Mouse (Mus musculus) layer of hippocampus, adult 2 months (tissue): ENCODE measurements around the gene Pid1. TPM values are rescaled to one million over a fixed set of nuclear protein-coding genes. Genes with fewer than 3 reads are reported as not detected.

Experiments
- DNase-seq, 2 experiments: peaks; one replicate each; pipeline ENCODE4 v3.0.0; 2022; ENCODE audit warnings: low spot score in 2 of 2
- H3K27ac ChIP-seq: fragments of 200-600 bp; 2 replicates; pipeline ENCODE4 v1.8.1; 2022
- H3K4me3 ChIP-seq: fragments of 200-600 bp; 2 replicates; pipeline ENCODE4 v1.8.1; 2022; ENCODE audit warnings: mild to moderate bottlenecking
- CTCF ChIP-seq: fragments of 200-600 bp; conservative IDR thresholded peaks from 2 replicates; pipeline ENCODE4 v1.8.1; 2022; ENCODE audit warnings: antibody characterized with exemption, mild to moderate bottlenecking, moderate library complexity
- total RNA-seq, 2 experiments: library from RNA; stranded (reverse); gene quantifications; 2 replicates each; pipeline ENCODE4 v1.2.3; 2021

Gene Pid1
- total RNA-seq, 2 experiments from 2014 or later = 36.8 to 39.4 TPM

DNA sequence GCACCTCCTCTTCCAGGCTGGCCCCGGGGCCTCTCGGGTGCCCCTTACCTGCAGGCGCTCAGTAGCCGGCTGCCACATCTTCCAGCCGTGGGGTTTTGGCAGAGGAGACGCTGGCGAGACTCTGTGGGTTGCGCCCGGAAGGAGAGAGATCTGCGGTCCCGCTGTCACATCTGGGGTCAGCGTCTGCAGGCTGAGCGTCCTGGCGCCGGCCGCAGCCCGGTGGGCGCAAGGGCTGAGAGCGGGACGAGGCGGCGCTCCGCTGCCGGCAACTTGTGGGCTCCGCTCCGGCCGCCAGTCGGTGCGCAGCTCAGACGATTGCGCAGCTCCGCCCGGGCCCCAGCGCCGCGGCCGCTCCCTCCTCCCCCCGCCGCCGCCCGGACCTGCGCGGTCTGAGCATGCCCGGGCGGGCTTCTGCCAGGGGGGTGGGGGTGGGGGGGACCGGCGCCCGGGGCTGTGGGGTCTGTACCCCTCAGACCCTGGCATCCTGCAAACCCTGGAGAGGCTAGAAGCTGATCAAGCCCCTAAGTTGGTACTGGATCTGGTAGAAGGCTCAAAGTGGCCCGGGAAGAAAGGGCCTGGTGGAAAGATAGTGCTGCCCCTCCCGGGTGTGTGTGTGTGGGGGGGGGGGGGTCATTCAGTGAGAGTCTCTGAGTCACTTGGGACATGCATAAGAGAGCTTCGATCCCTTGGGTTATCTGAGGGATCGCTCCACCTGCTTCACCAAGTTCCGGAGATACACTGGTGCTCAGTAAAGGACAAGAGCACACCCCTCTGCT is 79.5 kb downstream of the Pid1 start:
- peak; percentile 45 for TF ChIP-seq CTCF
- Histone ChIP-seq H3K27ac (peak overlapping the region; percentile 89), H3K4me3 (peak overlapping the region; percentile 79)
- DNase-seq = peak; percentile 19 to 42

- H3K27ac ChIP-seq = peak overlapping the region; percentile 61; the same call in 1 of the 2 replicates
- H3K4me3 ChIP-seq = peak overlapping the region; percentile 79
- TF ChIP-seq CTCF = peak; percentile 76
- peak; percentile 39 to 53 for DNase-seq
Measured at GRCm38 (mm10) chr1:84283119-84283518, 80.9 kb downstream of the Pid1 start.

- DNase-seq = no peak
- TF ChIP-seq CTCF = no peak
- no peak overlapping the region for H3K4me3 ChIP-seq
Measured at GRCm38 (mm10) chr1:84280171-84280570, 83.8 kb downstream of the Pid1 start.

DNA sequence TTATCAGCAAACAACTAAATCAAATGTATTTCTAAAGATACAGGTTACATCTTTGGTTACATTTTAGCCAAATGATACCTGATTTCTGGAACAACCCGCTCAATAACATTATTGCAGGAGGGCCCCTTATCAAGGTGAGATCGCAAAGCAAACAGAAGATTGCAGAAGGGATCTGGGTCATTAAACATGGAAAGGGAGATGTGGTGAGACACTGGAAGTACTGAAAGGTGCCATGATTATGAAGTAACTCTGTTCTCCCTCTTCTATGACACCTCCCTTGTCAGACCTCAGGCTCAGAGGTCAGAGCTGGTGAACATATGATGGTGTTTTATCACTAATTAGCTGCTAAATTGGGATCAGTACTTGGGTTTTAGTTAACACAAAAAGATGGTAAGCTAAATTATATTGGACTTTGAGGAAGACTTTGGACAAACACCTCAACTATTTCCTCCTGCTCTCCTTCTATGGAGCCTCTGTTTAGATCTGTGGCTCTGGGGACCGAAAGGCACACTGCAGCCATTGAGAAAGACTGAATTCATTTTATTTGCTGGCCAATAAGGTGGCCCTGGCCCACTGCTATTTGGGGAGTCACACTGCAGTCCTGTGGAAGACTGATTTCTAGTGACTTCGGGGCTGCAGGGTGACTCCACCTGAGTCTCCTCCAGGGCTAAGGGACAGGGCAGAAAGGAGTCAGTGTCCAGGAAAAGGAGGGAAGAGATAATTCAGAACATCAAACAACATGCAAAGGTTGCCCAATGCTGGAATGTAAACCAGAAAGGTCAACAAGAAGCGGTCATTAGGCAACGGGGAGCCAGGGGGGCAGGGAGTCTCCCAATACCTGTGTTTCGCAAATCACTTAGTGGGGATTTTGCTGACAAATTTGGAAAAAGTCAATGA is 85.4 kb downstream of the Pid1 start:
- Histone ChIP-seq H3K27ac (no peak overlapping the region), H3K4me3 (no peak overlapping the region)
- no peak for TF ChIP-seq CTCF
- DNase-seq = no peak

More at GRCm38 (mm10) chr1:84280171-84280570, 83.8 kb downstream of the Pid1 start:
- peak overlapping the region; percentile 70; the same call in 1 of the 2 replicates for H3K27ac ChIP-seq

DNA sequence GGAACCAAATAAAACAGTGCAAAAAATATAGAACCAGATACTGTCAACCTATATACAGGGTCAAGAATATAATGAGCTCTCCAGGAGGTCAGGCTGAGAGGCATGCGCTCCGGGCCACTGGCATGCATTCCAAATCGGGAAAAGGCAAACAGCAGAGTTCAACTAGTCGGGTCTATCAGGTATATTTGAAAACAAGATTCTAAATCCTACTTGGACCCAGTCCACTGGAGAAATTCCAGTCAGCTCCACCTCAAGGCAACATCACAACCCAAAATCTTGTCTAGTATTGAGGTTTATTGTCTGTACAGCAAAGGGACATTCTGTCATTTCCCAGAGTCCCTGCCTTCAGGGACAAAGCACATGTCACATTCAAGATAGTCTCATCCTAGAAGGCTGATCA is 91.0 kb downstream of the Pid1 start:
- H3K4me3 ChIP-seq = no peak overlapping the region
- no peak overlapping the region for H3K27ac ChIP-seq
- no peak for DNase-seq
- TF ChIP-seq CTCF = no peak

DNA sequence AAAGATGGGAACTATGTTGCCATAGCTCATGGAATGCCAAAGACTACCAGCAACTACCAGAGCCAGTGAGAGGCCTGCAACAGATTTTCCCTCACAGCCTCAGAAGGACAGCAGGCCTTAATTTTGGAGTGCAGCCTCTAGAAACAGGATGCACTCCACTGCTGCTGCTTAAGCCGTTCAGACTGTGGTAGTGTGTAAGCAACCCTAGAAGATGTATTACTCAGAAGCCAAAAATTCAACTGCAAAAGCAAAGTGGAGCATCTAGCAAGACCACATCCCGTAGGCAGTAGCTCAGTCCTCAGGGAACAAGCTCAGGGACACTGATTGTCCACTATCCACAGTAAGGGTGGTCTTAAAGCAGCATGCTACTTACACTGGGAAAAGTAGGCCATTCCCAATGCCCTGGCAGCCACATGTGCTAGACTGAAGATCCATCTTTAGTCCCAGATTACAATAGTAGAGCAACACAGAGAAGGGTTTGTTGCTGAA is 92.2 kb downstream of the Pid1 start:
- TF ChIP-seq CTCF = no peak
- no peak for DNase-seq
- no peak overlapping the region for H3K27ac ChIP-seq
- H3K4me3 ChIP-seq = no peak overlapping the region

- TF ChIP-seq CTCF = no peak
- Histone ChIP-seq H3K4me3 (no peak overlapping the region), H3K27ac (no peak overlapping the region)
- DNase-seq = no peak
Measured at GRCm38 (mm10) chr1:84257656-84258055, 106.3 kb downstream of the Pid1 start.

- H3K27ac ChIP-seq = no peak overlapping the region
- no peak for TF ChIP-seq CTCF
Measured at GRCm38 (mm10) chr1:84254361-84254760, 109.6 kb downstream of the Pid1 start.

DNA sequence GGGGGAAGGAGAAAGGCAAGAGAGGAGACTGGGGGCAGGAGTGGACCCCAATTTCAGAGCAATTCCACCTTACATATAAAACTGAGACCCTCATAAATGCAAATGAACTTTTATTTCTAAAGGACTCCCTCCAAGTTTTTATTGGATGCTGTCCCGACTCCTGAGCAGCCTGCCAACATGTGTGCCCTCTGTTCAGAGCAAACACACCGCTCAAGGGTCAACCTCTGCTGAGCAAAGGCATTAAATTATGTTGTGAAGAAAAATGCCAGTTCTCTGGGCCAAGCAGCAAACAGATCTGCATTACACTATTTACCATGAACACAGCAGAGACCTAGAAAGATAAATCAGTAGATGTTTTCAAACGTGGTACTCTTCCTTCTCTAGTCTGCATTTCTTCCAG is 110.1 kb downstream of the Pid1 start:
- TF ChIP-seq CTCF = no peak
- no peak for DNase-seq
- Histone ChIP-seq H3K4me3 (no peak overlapping the region), H3K27ac (0 out of 2 replicates have a peak overlapping the region, but pooled peaks have one; percentile 10)

More at GRCm38 (mm10) chr1:84254361-84254760, 109.6 kb downstream of the Pid1 start:
- DNase-seq = no peak
- no peak overlapping the region for H3K4me3 ChIP-seq

DNA sequence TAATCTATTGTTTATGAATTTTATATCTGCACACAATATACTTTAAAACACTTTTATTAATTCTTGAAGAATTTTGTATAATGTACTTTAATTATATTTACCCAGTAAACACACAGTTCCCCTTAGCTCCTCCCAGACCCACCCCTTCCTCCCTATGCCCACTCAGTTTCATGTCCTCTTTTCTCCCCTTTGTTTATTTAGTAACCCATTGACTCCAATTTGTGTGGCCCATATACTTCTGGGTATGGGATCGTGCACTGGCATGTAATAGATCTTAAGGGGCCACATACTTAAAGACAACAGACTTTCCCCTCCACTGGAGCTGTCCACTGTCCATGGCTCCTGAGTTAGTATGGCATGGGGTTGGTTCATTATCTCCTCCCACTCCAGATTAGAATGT is 112.8 kb downstream of the Pid1 start:
- Histone ChIP-seq H3K4me3 (no peak overlapping the region), H3K27ac (no peak overlapping the region)
- no peak for DNase-seq
- TF ChIP-seq CTCF = no peak

DNA sequence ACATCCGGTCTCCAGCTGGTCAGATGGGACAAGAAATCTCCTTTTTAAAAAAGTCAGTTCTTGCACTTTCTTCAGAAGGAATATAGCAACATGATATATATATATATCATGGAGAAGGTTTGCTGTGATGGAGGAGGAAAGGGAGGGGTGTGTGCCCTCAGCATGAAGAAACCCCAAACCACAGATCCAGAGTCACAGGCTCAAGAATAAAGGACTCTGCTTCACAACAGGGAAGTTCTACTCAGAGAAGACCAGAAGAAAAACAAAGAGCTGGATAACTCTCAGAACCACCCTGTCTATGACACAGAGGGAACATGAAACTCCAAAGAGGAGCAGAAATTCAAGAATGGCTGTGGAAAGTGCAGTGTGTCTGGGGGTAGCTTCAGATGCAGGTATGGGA is 113.2 kb downstream of the Pid1 start:
- no peak for TF ChIP-seq CTCF
- no peak for DNase-seq
- Histone ChIP-seq H3K4me3 (no peak overlapping the region), H3K27ac (no peak overlapping the region)

- no peak overlapping the region for H3K4me3 ChIP-seq
- no peak for DNase-seq
- TF ChIP-seq CTCF = no peak
- H3K27ac ChIP-seq = 0 out of 2 replicates have a peak overlapping the region, but pooled peaks have one; percentile 2
Measured at GRCm38 (mm10) chr1:84249772-84250338, 114.1 kb downstream of the Pid1 start.

DNA sequence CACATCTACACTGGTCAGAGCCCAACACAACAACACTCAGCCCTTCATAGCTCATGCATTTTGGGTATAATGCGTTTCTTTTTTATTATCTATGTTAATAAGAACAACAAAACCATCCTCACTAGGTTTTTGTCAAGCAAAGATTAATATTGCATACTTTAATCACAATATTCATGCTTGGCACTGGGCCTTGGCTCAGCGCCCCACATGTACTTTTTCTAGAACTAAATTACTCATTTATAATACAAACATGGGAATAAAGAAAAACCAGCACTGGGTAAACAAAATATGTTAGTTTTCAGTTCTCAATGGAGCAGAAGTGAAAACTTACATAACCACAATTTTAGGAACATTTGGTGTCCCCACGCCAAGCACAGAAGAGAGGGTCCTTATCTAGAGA is 116.9 kb downstream of the Pid1 start:
- TF ChIP-seq CTCF = no peak
- Histone ChIP-seq H3K27ac (no peak overlapping the region), H3K4me3 (no peak overlapping the region)
- DNase-seq = peak; percentile 16 to 22
